Mouse (Mus musculus): Measurements from ENCODE around the gene Ywhae.

DNA sequence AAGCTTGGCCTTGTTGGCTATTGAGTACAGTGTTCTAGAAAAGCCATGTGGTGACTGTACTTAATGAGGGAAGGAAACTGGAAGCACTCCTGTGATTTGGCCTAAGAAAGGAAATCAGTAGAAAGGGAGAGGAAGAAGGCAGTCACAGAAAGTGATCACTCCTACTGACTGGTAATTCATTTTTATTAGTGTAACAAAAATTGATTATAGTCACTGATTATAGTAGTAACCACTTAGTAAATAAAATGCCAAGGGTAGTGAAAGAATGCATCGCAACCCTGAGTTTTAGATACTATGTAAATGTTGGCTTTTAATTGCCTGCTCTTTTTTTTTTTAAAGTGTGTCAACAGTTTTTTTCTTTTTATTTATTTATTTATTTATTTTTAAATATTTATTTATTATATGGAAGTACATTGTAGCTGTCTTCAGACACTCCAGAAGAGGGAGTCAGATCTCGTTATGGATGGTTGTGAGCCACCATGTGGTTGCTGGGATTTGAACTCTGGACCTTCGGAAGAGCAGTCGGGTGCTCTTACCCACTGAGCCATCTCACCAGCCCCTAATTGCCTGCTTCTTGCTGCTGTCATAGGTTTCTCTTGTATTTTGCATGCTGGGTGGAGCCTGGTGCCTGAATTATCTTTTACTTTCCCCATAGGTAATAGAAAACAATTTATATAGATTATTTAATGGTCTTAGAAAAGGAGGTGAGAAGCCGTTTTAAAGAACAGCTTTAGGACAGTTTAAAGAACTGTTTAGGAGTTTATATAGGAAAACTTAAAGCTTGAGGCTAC is 3.0 kb downstream of the Ywhae start:
- no peak for TF ChIP-seq CTCF (IDR thresholded peaks at IDR 0.05; ENCODE audit: borderline replicate concordance, insufficient read depth, low read length)
- no peak for TF ChIP-seq POLR2A (IDR thresholded peaks at IDR 0.05; ENCODE audit: low read depth, low read length)
